Mouse (Mus musculus): ENCODE measurements around the gene Plekho2. TPM values are rescaled to one million over a fixed set of nuclear protein-coding genes. Genes with fewer than 3 reads are reported as not detected.

Plekho2 gene
- polyA plus RNA-seq (2012; rRNA removed; ENCODE audit: low replicate concordance) = 9.5 and 12.6 TPM in 2 replicates

GRCm38 (mm10) chr9:65579781-65580371 lies at the start of gene Plekho2:
Plekho2 (minus strand) TSS chr9:65580040.

GRCm38 (mm10) chr9:65629025-65629766 lies 49.4 kb upstream of the Plekho2 start, which contains the start of gene Rbpms2:
Rbpms2 (plus strand) TSS chr9:65629648.

GRCm38 (mm10) chr9:65586406-65587269 lies 6.8 kb upstream of the Plekho2 start, which contains the start of gene Pif1:
Pif1 (plus strand) TSS chr9:65587160.

GRCm38 (mm10) chr9:65519807-65520504 lies 59.9 kb downstream of the Plekho2 start, which contains the start of gene Ankdd1a:
Ankdd1a (minus strand) TSS chr9:65520193.

Other genes with a start within 250 kb of the Plekho2 start
- gene Pdcd7, start 233.9 kb downstream of the Plekho2 start, polyA plus RNA-seq (2012; rRNA removed; ENCODE audit: low replicate concordance) = 11.4 and 20.3 TPM in 2 replicates
- 0.72 and 0.77 TPM in 2 replicates for gene Ubap1l, start 219.0 kb downstream of the Plekho2 start, polyA plus RNA-seq (2012; rRNA removed; ENCODE audit: low replicate concordance)
- 0.53 and 0.77 TPM in 2 replicates for gene Kbtbd13, start 188.4 kb downstream of the Plekho2 start, polyA plus RNA-seq (2012; rRNA removed; ENCODE audit: low replicate concordance)
- gene Rasl12, start 181.5 kb downstream of the Plekho2 start, polyA plus RNA-seq (2012; rRNA removed; ENCODE audit: low replicate concordance) = 1.3 and 2.5 TPM in 2 replicates
- gene Slc51b, start 157.1 kb downstream of the Plekho2 start, polyA plus RNA-seq (2012; rRNA removed; ENCODE audit: low replicate concordance) = 2.1 and 4.2 TPM in 2 replicates
- gene Mtfmt, start 144.3 kb downstream of the Plekho2 start, polyA plus RNA-seq (2012; rRNA removed; ENCODE audit: low replicate concordance) = 2.8 and 5.3 TPM in 2 replicates
- 7.1 and 9.0 TPM in 2 replicates for gene Spg21, start 119.1 kb downstream of the Plekho2 start, polyA plus RNA-seq (2012; rRNA removed; ENCODE audit: low replicate concordance)
- gene Ankdd1a, start 59.8 kb downstream of the Plekho2 start, polyA plus RNA-seq (2012; rRNA removed; ENCODE audit: low replicate concordance) = not detected in 2 replicates
- 2.1 and 3.0 TPM in 2 replicates for gene Pif1, start 7.1 kb upstream of the Plekho2 start, polyA plus RNA-seq (2012; rRNA removed; ENCODE audit: low replicate concordance)
- gene Rbpms2, start 49.6 kb upstream of the Plekho2 start, polyA plus RNA-seq (2012; rRNA removed; ENCODE audit: low replicate concordance) = 24.6 and 30.1 TPM in 2 replicates
- gene Oaz2, start 88.0 kb upstream of the Plekho2 start, polyA plus RNA-seq (2012; rRNA removed; ENCODE audit: low replicate concordance) = 50.3 and 55.4 TPM in 2 replicates
- 3.4 and 5.9 TPM in 2 replicates for gene Zfp609, start 247.5 kb upstream of the Plekho2 start, polyA plus RNA-seq (2012; rRNA removed; ENCODE audit: low replicate concordance)

All from duodenum, adult 2 months (tissue).